Mouse (Mus musculus) bone marrow macrophage, adult 2 months (primary cell): ENCODE data around the gene Slc35f1.

Source experiments
- CTCF ChIP-seq: IDR thresholded peaks from 2 replicates; pipeline ENCODE4 v1.5.1; 2012; ENCODE audit warnings: low read depth, mild to moderate bottlenecking, low read length, moderate library complexity
- POLR2A ChIP-seq: IDR thresholded peaks from 2 replicates; pipeline ENCODE4 v1.6.1; 2012; ENCODE audit warnings: mild to moderate bottlenecking, low read depth, low read length, borderline replicate concordance

DNA sequence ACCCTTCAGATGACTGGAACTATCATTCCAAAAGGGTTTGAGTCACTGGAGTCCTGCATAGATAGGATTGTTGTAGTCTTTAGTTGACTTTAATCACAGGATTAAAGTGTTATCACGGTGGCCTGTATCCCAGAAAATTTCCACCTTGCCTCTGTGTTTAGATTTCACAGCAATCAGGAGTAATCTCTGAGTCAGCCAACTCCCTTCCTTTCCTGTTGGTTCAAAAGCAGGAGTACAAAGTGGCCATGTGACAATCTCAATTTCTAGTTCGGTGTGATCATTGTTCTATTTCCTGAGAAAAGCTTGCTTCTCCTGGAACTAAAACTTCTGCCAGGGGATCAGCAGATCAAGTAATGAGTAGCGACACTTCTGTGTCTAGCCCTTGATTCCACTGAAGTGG lies 410.5 kb downstream of the Slc35f1 start:
- no peak for TF ChIP-seq CTCF
- no peak for TF ChIP-seq POLR2A
